ENCODE assay signal across 14 mouse cellular contexts in the genomic region with DNA sequence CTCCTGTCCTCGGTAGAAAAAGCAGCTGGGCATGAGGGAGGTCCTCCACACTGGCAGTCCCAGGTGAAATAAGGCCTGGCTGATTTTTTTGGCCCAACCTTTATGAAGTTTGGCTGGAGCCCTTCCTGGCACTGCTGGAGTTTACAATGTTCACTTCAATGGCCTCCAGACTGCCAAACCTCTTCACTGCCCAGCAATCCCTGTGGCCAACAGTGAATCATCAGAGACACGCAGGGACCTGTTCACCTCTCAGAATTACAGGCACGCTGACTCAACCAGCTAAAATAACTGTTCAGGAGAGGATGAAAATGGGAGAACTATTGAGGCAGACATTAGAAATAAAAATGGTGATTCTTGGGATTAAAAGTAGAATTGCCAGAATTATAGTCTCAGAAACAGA.
DNase-seq lines count a peak whose midpoint lies in the region.
"Had no signal": no experiment of that assay in that cellular context is flagged by ENCODE, and none has a peak within 500 bp of the region (broad histone marks: within the 10 kb centered on the region; RNA-seq: fewer than 3 reads in every experiment).

No protein-coding gene starts in this region.

- peak; percentile 34 for DNase-seq in adrenal gland, postnatal 10 days
- no peak for DNase-seq in adrenal gland, postnatal 4 days (ENCODE audit: low spot score in 2 of 2)
- peak; percentile 24 for DNase-seq in urinary bladder, postnatal 14 days (ENCODE audit: low spot score)
- no peak for DNase-seq in urinary bladder, postnatal 25 days (ENCODE audit: low spot score)
- peak; percentile 29 to 45 for DNase-seq in cerebellum, postnatal 10 days
- peak; percentile 22 for DNase-seq in skeletal muscle tissue, adult 2 months (ENCODE audit: low read depth, low spot score)
- no peak for DNase-seq in right cerebral cortex, adult 2 months (ENCODE audit: low spot score in 2 of 2)
- no peak for DNase-seq in ovary, postnatal 36 days (ENCODE audit: low spot score)
- DNase-seq: B cell, adult 2 months; heart, adult 11 months; kidney, adult 8-10 months; kidney, postnatal 36 days; layer of hippocampus, adult 9-11 months; lung, postnatal 4 days had no signal

Comparison
In these comparisons a context has a peak if more than half of its experiments do, and no peak if none do; other contexts are left out.
1. DNase-seq: peak in adrenal gland, postnatal 10 days (single experiment), urinary bladder, postnatal 14 days (single experiment), cerebellum, postnatal 10 days (2 of 2) and skeletal muscle tissue, adult 2 months (single experiment); none in adrenal gland, postnatal 4 days (0 of 2), urinary bladder, postnatal 25 days (single experiment), right cerebral cortex, adult 2 months (0 of 2) and ovary, postnatal 36 days (single experiment).